Mouse (Mus musculus) testis, adult 2 months (tissue): Measurements from ENCODE around the gene Pard6b. TPM values are rescaled to one million over a fixed set of nuclear protein-coding genes. Genes with fewer than 3 reads are reported as not detected.

Source experiments
- H3K27ac ChIP-seq: fragments of 200-500 bp; 2 replicates; pipeline ENCODE4 v1.5.1; 2012; ENCODE audit warnings: low read depth, low read length; ENCODE audit not compliant: control insufficient read depth, insufficient read depth
- H3K27me3 ChIP-seq: fragments of 200-500 bp; 2 replicates; pipeline ENCODE4 v1.6.1; 2012; ENCODE audit warnings: mild to moderate bottlenecking, low read length, moderate library complexity; ENCODE audit not compliant: control insufficient read depth, insufficient read depth
- H3K36me3 ChIP-seq: fragments of 200-500 bp; 2 replicates; pipeline ENCODE4 v1.6.1; 2012; ENCODE audit warnings: mild to moderate bottlenecking, low read length; ENCODE audit not compliant: control insufficient read depth, insufficient read depth
- H3K4me1 ChIP-seq: fragments of 200-500 bp; 2 replicates; pipeline ENCODE4 v1.6.1; 2012; ENCODE audit warnings: low read length; ENCODE audit not compliant: control insufficient read depth, insufficient read depth
- H3K4me3 ChIP-seq: fragments of 200-500 bp; 2 replicates; pipeline ENCODE4 v1.5.1; 2012; ENCODE audit warnings: low read depth, mild to moderate bottlenecking, low read length, moderate library complexity, mixed read lengths; ENCODE audit not compliant: control insufficient read depth
- CTCF ChIP-seq: fragments of 200-500 bp; IDR thresholded peaks from 2 replicates; pipeline ENCODE4 v1.5.1; 2012; ENCODE audit warnings: low read depth, mild to moderate bottlenecking, inconsistent platforms, low read length, moderate library complexity; ENCODE audit not compliant: control insufficient read depth, insufficient read depth, insufficient replicate concordance
- POLR2A ChIP-seq: fragments of 200-500 bp; IDR thresholded peaks from 2 replicates; pipeline ENCODE4 v1.6.1; 2012; ENCODE audit warnings: low read depth, mild to moderate bottlenecking, inconsistent platforms, low read length, moderate library complexity; ENCODE audit not compliant: control insufficient read depth
- polyA plus RNA-seq: library from polyadenylated mRNA; depleted of rRNA; stranded (reverse); fragments of >200 nt; gene quantifications from 2 replicates; pipeline ENCODE4 v1.2.3, GENCODE M21; 2012; rRNA removed

Gene Pard6b
- polyA plus RNA-seq: 5.8 and 6.9 TPM in 2 replicates

- H3K4me3 ChIP-seq: peak within 1 kb of the TSS; percentile 96
- no peaks in the 10 kb centered on the region for H3K36me3 ChIP-seq
- peak within 1 kb of the TSS; percentile 85 for H3K27ac ChIP-seq
- no peak for TF ChIP-seq CTCF
- TF ChIP-seq POLR2A: peak; percentile 78
- peaks cover 21% of the 10 kb centered on the region for H3K4me1 ChIP-seq
- H3K27me3 ChIP-seq: no peaks in the 10 kb centered on the region
These were observed at the start of gene Pard6b for GRCm38 (mm10) chr2:168080431-168081246. Pard6b (plus strand) TSS chr2:168081004.

- Histone ChIP-seq H3K27ac (no peak overlapping the region), H3K36me3 (no peaks in the 10 kb centered on the region), H3K4me1 (no peaks in the 10 kb centered on the region; the same call in 1 of the 2 replicates), H3K27me3 (no peaks in the 10 kb centered on the region), H3K4me3 (no peak overlapping the region)
- TF ChIP-seq POLR2A (no peak), CTCF (no peak)
These were observed 49.0 kb upstream of the Pard6b start for GRCm38 (mm10) chr2:168031842-168032241.

GRCm38 (mm10) chr2:168033905-168034304 is 46.9 kb upstream of the Pard6b start:
- H3K27me3 ChIP-seq: no peaks in the 10 kb centered on the region
- TF ChIP-seq CTCF: no peak
- no peak for TF ChIP-seq POLR2A
- H3K4me3 ChIP-seq: no peak overlapping the region
- no peaks in the 10 kb centered on the region for H3K4me1 ChIP-seq
- H3K36me3 ChIP-seq: no peaks in the 10 kb centered on the region
- no peak overlapping the region for H3K27ac ChIP-seq

- Histone ChIP-seq H3K27ac (no peak overlapping the region), H3K4me3 (no peak overlapping the region), H3K36me3 (no peaks in the 10 kb centered on the region), H3K27me3 (no peaks in the 10 kb centered on the region), H3K4me1 (no peaks in the 10 kb centered on the region)
- TF ChIP-seq CTCF (no peak), POLR2A (no peak)
These were observed 44.9 kb upstream of the Pard6b start for GRCm38 (mm10) chr2:168035907-168036306.

GRCm38 (mm10) chr2:168037063-168037462 is 43.7 kb upstream of the Pard6b start:
- Histone ChIP-seq H3K36me3 (no peaks in the 10 kb centered on the region), H3K27me3 (no peaks in the 10 kb centered on the region), H3K4me3 (no peak overlapping the region), H3K27ac (no peak overlapping the region), H3K4me1 (no peaks in the 10 kb centered on the region)
- TF ChIP-seq CTCF: no peak
- TF ChIP-seq POLR2A: no peak

GRCm38 (mm10) chr2:168040751-168041150 is 40.1 kb upstream of the Pard6b start:
- TF ChIP-seq POLR2A: no peak
- no peak for TF ChIP-seq CTCF
- H3K27me3 ChIP-seq: no peaks in the 10 kb centered on the region
- H3K27ac ChIP-seq: no peak overlapping the region

GRCm38 (mm10) chr2:168042019-168042418 is 38.8 kb upstream of the Pard6b start:
- Histone ChIP-seq H3K27me3 (no peaks in the 10 kb centered on the region), H3K36me3 (no peaks in the 10 kb centered on the region), H3K4me3 (no peak overlapping the region), H3K4me1 (no peaks in the 10 kb centered on the region; the same call in 1 of the 2 replicates), H3K27ac (no peak overlapping the region)
- TF ChIP-seq POLR2A (no peak), CTCF (no peak)

More at GRCm38 (mm10) chr2:168040751-168041150, 40.1 kb upstream of the Pard6b start:
- Histone ChIP-seq H3K4me3 (no peak overlapping the region), H3K36me3 (no peaks in the 10 kb centered on the region), H3K4me1 (no peaks in the 10 kb centered on the region; the same call in 1 of the 2 replicates)
